Mouse (Mus musculus) kidney, postnatal 0 days (tissue): ENCODE results near the gene Kiz. TPM values are rescaled to one million over a fixed set of nuclear protein-coding genes. Genes with fewer than 3 reads are reported as not detected.

Experiments
- ATAC-seq: fragments of 200-750 bp; cut with Nextera tagmentation; replicated peaks from 2 replicates; pipeline ENCODE4 v1.8.0; 2017; ENCODE audit warnings: low read depth, moderate number of reproducible peaks, moderate TSS enrichment, moderate library complexity; ENCODE audit not compliant: low FRiP score
- DNase-seq: peaks from one replicate; pipeline ENCODE4 v3.0.0-alpha.2; 2016; ENCODE audit warnings: low spot score
- H3K27ac ChIP-seq: fragments of 300-500 bp; sonication (generic); 2 replicates; pipeline ENCODE4 v1.5.1; 2014; ENCODE audit warnings: mild to moderate bottlenecking
- H3K27me3 ChIP-seq: fragments of 300-500 bp; sonication (generic); 2 replicates; pipeline ENCODE4 v1.6.1; 2014; ENCODE audit warnings: low read length, mixed read lengths; ENCODE audit not compliant: insufficient read depth
- H3K36me3 ChIP-seq: fragments of 300-500 bp; sonication (generic); 2 replicates; pipeline ENCODE4 v1.6.1; 2014; ENCODE audit warnings: low read length, mixed read lengths; ENCODE audit not compliant: insufficient read depth
- H3K4me1 ChIP-seq: fragments of 300-500 bp; sonication (generic); replicated peaks from 2 replicates; pipeline ENCODE4 v1.6.1; 2014; ENCODE audit warnings: antibody characterized with exemption, low read length, mixed read lengths; ENCODE audit not compliant: insufficient read depth
- H3K4me2 ChIP-seq: fragments of 300-500 bp; sonication (generic); 2 replicates; pipeline ENCODE4 v1.6.1; 2014; ENCODE audit warnings: mild to moderate bottlenecking, low read length, moderate library complexity, mixed read lengths
- H3K4me3 ChIP-seq: fragments of 300-500 bp; sonication (generic); replicated peaks from 2 replicates; pipeline ENCODE4 v1.5.1; 2014; ENCODE audit warnings: low read depth, low read length
- H3K9ac ChIP-seq: fragments of 300-500 bp; sonication (generic); 2 replicates; pipeline ENCODE4 v1.6.1; 2014; ENCODE audit warnings: low read depth, low read length
- H3K9me3 ChIP-seq: fragments of 300-500 bp; sonication (generic); replicated peaks from 2 replicates; pipeline ENCODE4 v1.6.1; 2016; ENCODE audit warnings: low read length, inconsistent platforms, mixed read lengths
- CTCF ChIP-seq: IDR thresholded peaks from 2 replicates; pipeline ENCODE4 v1.5.1; 2016; ENCODE audit warnings: antibody characterized with exemption, low read depth, mild to moderate bottlenecking, moderate library complexity
- WGBS: fragments of 180-500 bp; shearing (Covaris S2); extraction: QIAGEN DNeasy Blood & Tissue Kit; methylation state at CpG from one replicate; pipeline ENCODE4 v1.1.7; 2014; 5-methylcytosine and 5-hydroxymethylcytosine counted together
- polyA plus RNA-seq: library from polyadenylated mRNA; unstranded; fragments of >200 nt; fragmentation: Nextera tagmentation; extraction: Ambion mirVana; gene quantifications from 2 replicates; pipeline ENCODE4 v1.2.1, GENCODE M21; 2015

The Kiz gene
- polyA plus RNA-seq, 1 experiment from 2014 or later = 31.0 TPM

- no peak overlapping the region for H3K4me2 ChIP-seq
- 3% methylated on average over 17 of the region's 17 CpGs for WGBS
- H3K27ac ChIP-seq = no peak overlapping the region
- ATAC-seq = no peak
- H3K4me1 ChIP-seq = peaks cover 11% of the 10 kb centered on the region; the same call in 1 of the 2 replicates
- no peaks in the 10 kb centered on the region for H3K36me3 ChIP-seq
- H3K9me3 ChIP-seq = no peaks in the 10 kb centered on the region
- no peak overlapping the region for H3K4me3 ChIP-seq
- peaks cover 86% of the 10 kb centered on the region for H3K27me3 ChIP-seq
- TF ChIP-seq CTCF = no peak
- no peak overlapping the region for H3K9ac ChIP-seq
- DNase-seq = no peak
Observed at GRCm38 (mm10) chr2:146836871-146837550, 18.7 kb upstream of the Kiz start.

DNA sequence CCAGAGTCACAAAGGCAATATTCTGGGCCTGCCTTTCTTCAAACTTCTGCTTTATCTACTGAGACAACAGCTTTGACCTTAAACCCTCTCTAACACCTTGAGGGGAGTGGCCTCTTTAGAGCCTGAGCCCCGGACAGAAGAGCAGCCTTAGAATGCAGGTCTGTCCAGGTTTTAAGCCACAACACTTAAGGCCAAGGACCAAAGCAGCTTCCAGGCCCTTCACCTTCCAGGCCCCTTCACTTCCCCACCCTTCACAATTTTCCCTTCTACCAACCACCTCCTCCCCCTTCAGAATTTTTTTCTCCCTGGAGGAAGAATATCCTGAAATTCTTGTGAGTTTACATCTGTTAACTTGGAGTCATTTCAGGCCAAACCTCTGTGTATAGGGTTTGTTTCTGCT is 18.0 kb upstream of the Kiz start:
- no peak overlapping the region for H3K27ac ChIP-seq
- DNase-seq (no peak), ATAC-seq (no peak)
- no peak overlapping the region for H3K4me3 ChIP-seq
- no peaks in the 10 kb centered on the region for H3K9me3 ChIP-seq
- WGBS = 0% methylated on average over 1 of the region's 1 CpGs
- no peak overlapping the region for H3K9ac ChIP-seq
- H3K4me1 ChIP-seq = peaks cover 11% of the 10 kb centered on the region; the same call in 1 of the 2 replicates
- H3K27me3 ChIP-seq = peaks cover 79% of the 10 kb centered on the region
- H3K4me2 ChIP-seq = no peak overlapping the region
- H3K36me3 ChIP-seq = no peaks in the 10 kb centered on the region
- no peak for TF ChIP-seq CTCF

- H3K4me2 ChIP-seq = no peak overlapping the region
- H3K4me3 ChIP-seq = no peak overlapping the region
- H3K36me3 ChIP-seq = no peaks in the 10 kb centered on the region
- H3K4me1 ChIP-seq = peaks cover 11% of the 10 kb centered on the region; the same call in 1 of the 2 replicates
- peaks cover 69% of the 10 kb centered on the region for H3K27me3 ChIP-seq
- 2% methylated on average over 30 of the region's 30 CpGs for WGBS
- ATAC-seq (no peak), DNase-seq (no peak)
- TF ChIP-seq CTCF = no peak
- H3K9me3 ChIP-seq = no peaks in the 10 kb centered on the region
- H3K27ac ChIP-seq = no peak overlapping the region
- H3K9ac ChIP-seq = no peak overlapping the region
Observed at GRCm38 (mm10) chr2:146838596-146839302, 16.9 kb upstream of the Kiz start.

DNA sequence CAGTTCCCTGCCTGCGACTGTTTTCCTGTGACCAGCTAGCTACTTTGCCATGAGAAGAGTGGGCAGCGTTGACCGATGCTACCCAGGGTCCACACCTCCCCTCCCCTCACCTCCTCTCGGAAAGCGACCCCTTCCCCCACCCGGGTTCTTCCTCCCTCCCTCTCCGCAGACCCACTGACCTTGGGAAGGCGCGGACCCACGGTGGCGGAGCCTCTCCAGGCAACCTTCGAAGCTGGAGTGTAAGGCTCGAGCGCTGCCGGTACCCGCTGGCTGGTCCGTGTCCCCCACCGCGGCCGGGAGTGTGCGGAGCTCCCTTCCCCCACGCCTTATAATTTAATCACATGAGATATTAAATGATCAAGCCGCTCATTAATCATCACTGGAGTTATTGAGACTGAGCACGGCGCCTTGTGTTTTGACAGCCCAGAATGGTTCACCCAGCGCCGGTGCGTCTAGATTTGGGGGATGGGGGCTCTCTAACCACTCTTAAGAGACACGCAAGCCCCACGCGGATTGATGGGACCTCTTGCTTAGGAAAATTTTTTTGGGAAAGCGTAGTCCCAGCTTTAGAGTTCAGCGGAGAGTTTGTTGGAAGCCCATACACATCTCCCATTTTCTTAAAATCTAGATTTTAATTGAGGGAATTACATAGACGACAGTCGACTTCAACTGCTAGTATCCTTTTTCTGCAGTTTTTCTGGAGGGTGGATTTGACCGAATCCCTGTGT is 16.2 kb upstream of the Kiz start:
- Histone ChIP-seq H3K4me1 (peaks cover 7% of the 10 kb centered on the region; the same call in 1 of the 2 replicates), H3K27me3 (peaks cover 62% of the 10 kb centered on the region), H3K4me3 (no peak overlapping the region), H3K9me3 (no peaks in the 10 kb centered on the region), H3K4me2 (peak overlapping the region; percentile 18; the same call in 1 of the 2 replicates), H3K9ac (no peak overlapping the region), H3K27ac (no peak overlapping the region), H3K36me3 (no peaks in the 10 kb centered on the region)
- no peak for TF ChIP-seq CTCF
- ATAC-seq = no peak
- DNase-seq = no peak
- WGBS = 3% methylated on average over 36 of the region's 36 CpGs

DNA sequence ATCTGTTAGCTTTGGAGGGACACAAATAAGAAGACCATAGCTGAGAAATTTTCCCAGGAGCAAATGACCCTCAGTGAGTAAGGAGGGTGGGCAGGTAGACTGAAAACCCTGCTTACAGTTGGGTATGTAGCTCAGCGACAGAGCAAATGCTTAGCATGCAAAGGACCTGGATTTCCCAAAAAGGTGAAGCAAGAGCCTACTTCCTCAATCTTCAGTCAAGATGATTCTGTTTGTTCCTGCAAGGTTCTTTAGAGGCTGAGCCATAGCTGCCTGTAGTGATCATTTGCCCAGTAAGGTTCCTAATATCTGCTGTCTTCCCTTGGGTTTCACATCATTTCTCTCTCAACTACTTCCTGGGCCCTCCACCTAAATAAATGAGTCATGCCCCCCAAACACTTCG is 7.8 kb upstream of the Kiz start:
- Histone ChIP-seq H3K4me1 (no peaks in the 10 kb centered on the region), H3K4me3 (no peak overlapping the region), H3K9ac (no peak overlapping the region), H3K36me3 (no peaks in the 10 kb centered on the region), H3K27ac (no peak overlapping the region), H3K27me3 (no peaks in the 10 kb centered on the region), H3K4me2 (no peak overlapping the region), H3K9me3 (no peaks in the 10 kb centered on the region)
- TF ChIP-seq CTCF = no peak
- WGBS = 86% methylated on average over 2 of the region's 2 CpGs
- DNase-seq = no peak
- ATAC-seq = no peak

GRCm38 (mm10) chr2:146856120-146856519 is 456 bp downstream of the Kiz start:
- Histone ChIP-seq H3K9me3 (no peaks in the 10 kb centered on the region), H3K27ac (peak overlapping the region; percentile 84), H3K4me3 (peak overlapping the region; percentile 93), H3K4me1 (no peaks in the 10 kb centered on the region), H3K4me2 (peak overlapping the region; percentile 76), H3K36me3 (no peaks in the 10 kb centered on the region), H3K9ac (peak overlapping the region; percentile 84), H3K27me3 (no peaks in the 10 kb centered on the region)
- no peak for ATAC-seq
- peak; percentile 63 for DNase-seq
- TF ChIP-seq CTCF = no peak
- WGBS = 2% methylated on average over 11 of the region's 11 CpGs
